Mouse (Mus musculus) ZHBTc4 (cell line): ENCODE data around the gene Dnah5.

Experiments
- DNase-seq: peaks from one replicate; pipeline ENCODE4 v3.0.0-alpha.2; 2011; ENCODE audit warnings: low read depth, low spot score

Dnah5 gene

DNA sequence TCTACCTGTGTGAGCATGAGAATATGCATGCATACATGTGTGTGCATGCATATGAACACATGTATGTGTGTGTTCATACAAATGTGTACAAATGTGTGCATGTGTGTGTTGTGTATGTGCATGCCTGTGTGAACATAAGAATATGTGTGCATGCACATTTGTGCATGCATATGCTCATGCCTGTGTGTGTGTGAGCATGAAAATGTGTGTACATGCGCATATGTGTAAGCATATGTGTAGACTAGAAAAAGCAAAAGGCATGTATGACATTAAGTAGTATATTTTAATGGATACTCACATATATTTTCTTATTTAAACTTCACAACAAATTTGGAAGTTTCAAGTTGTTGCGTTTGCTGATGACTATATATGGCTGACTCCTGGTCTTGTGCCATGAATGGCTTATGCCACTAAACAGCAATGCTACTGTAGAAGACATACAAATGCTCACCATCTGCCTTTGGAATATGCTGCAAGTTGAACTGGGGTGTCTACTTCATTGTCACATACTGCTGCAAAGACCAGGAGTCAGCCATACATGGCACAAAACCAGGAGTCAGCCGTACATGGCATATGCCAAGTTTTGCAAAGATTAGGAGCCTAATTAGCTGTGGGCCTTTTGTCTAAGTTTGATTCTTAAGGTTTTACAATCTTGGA, 263.2 kb downstream of the Dnah5 start:
- no peak for DNase-seq

DNA sequence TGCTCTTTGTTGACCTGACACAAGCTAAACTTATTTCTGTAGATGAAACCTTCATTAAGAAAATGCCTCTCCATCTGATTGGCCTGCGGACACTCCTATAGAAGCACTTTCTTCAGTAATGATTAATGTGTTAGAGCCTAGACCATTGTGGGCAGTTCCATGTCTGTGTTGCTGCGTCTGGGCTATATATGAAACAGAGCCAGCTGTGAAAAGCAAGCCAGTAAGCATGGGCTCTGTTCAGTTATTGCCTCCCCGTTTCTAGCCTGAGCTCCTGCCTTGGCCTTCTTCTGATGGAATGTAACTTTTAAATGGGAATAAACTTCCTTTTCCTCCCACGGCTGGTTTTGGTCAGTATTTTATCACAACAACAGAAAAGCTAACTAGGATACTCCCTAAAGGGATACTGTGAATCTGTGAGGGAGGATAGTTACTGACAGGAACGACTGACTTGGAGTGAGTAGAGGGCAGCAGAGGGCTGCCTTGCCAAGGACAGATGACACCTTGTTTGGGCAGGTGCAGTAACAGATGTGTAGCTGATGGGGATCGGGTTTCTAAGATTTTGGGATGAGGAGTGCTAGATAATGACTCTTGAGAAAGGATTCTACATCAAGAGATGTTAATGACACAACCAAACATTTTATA, 270.3 kb downstream of the Dnah5 start:
- DNase-seq: no peak

DNA sequence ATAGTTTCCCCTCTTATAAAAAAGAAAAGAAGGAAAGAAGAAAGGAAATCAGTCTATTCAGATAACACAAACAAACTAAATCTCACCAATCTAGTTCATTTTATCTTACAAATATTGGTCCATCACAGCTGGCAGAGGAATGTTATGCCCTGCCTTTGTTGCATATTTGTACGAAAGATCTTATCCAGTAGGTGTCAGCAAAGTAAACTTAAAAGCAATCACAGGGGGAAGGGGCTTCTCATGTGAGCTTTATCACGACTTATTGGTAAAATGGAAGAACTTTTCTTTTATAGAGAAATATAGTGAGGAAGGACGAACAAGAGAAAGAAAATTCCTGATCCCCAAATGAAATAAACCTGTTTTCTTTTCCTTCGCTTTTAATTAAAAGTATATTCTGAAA, 299.3 kb downstream of the Dnah5 start:
- DNase-seq: no peak

DNA sequence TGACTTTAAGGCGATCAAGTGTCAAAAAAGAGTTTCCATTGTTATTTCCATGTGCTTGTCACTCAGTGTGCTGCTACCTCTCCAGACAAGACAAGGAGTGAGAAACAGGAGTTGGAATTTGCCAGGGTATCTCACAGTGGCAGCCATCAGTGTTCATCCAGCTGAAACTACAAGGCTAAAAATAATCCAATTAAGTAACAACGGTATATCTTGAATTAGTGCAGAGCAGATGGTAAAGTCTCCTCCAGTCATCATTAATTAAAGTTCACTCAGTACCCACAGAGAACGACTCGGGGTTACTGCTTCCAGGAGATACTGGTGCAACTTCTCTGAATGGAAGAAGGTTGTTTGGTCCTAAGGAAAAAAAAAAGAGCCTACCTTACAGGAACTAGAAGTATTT, 311.6 kb downstream of the Dnah5 start:
- DNase-seq: no peak
